Mouse (Mus musculus) forebrain, embryonic 12.5 days (tissue): ENCODE measurements around the gene Arih2. TPM values are rescaled to one million over a fixed set of nuclear protein-coding genes. Genes with fewer than 3 reads are reported as not detected.
"Not testable (repeated sequence)": the region's sequence is repeated elsewhere in the genome, so short reads cannot be mapped to it uniquely, and the experiment has no call there.

Experiments used
- ATAC-seq: fragments of 200-750 bp; cut with Nextera tagmentation; 2 replicates; pipeline ENCODE4 v1.8.0; 2017; ENCODE audit warnings: moderate TSS enrichment; ENCODE audit not compliant: low FRiP score
- H3K27ac ChIP-seq: fragments of 300-500 bp; sonication (generic); 2 replicates; pipeline ENCODE4 v1.5.1; 2016; ENCODE audit warnings: mild to moderate bottlenecking
- H3K27me3 ChIP-seq: fragments of 300-500 bp; sonication (generic); 2 replicates; pipeline ENCODE4 v1.6.1; 2016; ENCODE audit warnings: mild to moderate bottlenecking
- H3K36me3 ChIP-seq: fragments of 300-500 bp; sonication (generic); replicated peaks from 2 replicates; pipeline ENCODE4 v1.6.1; 2016; ENCODE audit warnings: mild to moderate bottlenecking
- H3K4me1 ChIP-seq: fragments of 300-500 bp; sonication (generic); 2 replicates; pipeline ENCODE4 v1.6.1; 2016
- H3K4me2 ChIP-seq: fragments of 300-500 bp; sonication (generic); 2 replicates; pipeline ENCODE4 v1.6.1; 2016; ENCODE audit warnings: mild to moderate bottlenecking, moderate library complexity
- H3K4me3 ChIP-seq: fragments of 300-500 bp; sonication (generic); replicated peaks from 2 replicates; pipeline ENCODE4 v1.5.1; 2016; ENCODE audit warnings: mild to moderate bottlenecking
- H3K9ac ChIP-seq: fragments of 300-500 bp; sonication (generic); 2 replicates; pipeline ENCODE4 v1.6.1; 2016; ENCODE audit warnings: mild to moderate bottlenecking
- H3K9me3 ChIP-seq: fragments of 300-500 bp; sonication (generic); 2 replicates; pipeline ENCODE4 v1.6.1; 2016
- WGBS: fragments of 180-500 bp; shearing (Covaris S2); methylation state at CpG from one replicate; pipeline ENCODE4 v1.1.7; 2016; 5-methylcytosine and 5-hydroxymethylcytosine counted together
- polyA plus RNA-seq: library from polyadenylated mRNA; unstranded; fragments of >200 nt; fragmentation: Nextera tagmentation; extraction: Ambion mirVana; gene quantifications from 2 replicates; pipeline ENCODE4 v1.2.1, GENCODE M21; 2016

Arih2 gene
- polyA plus RNA-seq, 1 experiment from 2014 or later, result 57.9 TPM

GRCm38 (mm10) chr9:108639825-108640224 lies 9.4 kb downstream of the Arih2 start:
- Histone ChIP-seq H3K27me3 (no peaks in the 10 kb centered on the region), H3K4me2 (no peak overlapping the region), H3K9me3 (no peaks in the 10 kb centered on the region), H3K4me1 (no peaks in the 10 kb centered on the region), H3K9ac (no peak overlapping the region), H3K4me3 (no peak overlapping the region), H3K27ac (no peak overlapping the region), H3K36me3 (peaks cover 25% of the 10 kb centered on the region)
- ATAC-seq, result no peak
- 88% methylated on average over 2 of the region's 2 CpGs for WGBS

- Histone ChIP-seq H3K9ac (no peak overlapping the region), H3K9me3 (no peaks in the 10 kb centered on the region), H3K36me3 (peaks cover 1% of the 10 kb centered on the region), H3K4me3 (no peak overlapping the region), H3K4me2 (no peak overlapping the region), H3K27me3 (no peaks in the 10 kb centered on the region), H3K4me1 (no peaks in the 10 kb centered on the region), H3K27ac (no peak overlapping the region)
- no peak for ATAC-seq
- 76% methylated on average over 2 of the region's 2 CpGs for WGBS
These were observed 13.8 kb downstream of the Arih2 start for GRCm38 (mm10) chr9:108635415-108635814.

- Histone ChIP-seq H3K9ac (no peak overlapping the region), H3K36me3 (no peaks in the 10 kb centered on the region; the same call in none of the 2 replicates)
These were observed 15.3 kb downstream of the Arih2 start for GRCm38 (mm10) chr9:108633846-108634245.

GRCm38 (mm10) chr9:108632375-108632774 lies 16.8 kb downstream of the Arih2 start:
- Histone ChIP-seq H3K36me3 (peaks cover 3% of the 10 kb centered on the region), H3K27me3 (no peaks in the 10 kb centered on the region), H3K9ac (no peak overlapping the region), H3K4me1 (no peaks in the 10 kb centered on the region), H3K4me2 (no peak overlapping the region), H3K9me3 (no peaks in the 10 kb centered on the region), H3K27ac (no peak overlapping the region), H3K4me3 (no peak overlapping the region)
- no peak for ATAC-seq
- WGBS, result 88% methylated on average over 5 of the region's 5 CpGs

More at GRCm38 (mm10) chr9:108633846-108634245, 15.3 kb downstream of the Arih2 start:
- H3K4me1 ChIP-seq, result no peaks in the 10 kb centered on the region
- H3K27ac ChIP-seq, result no peak overlapping the region
- no peak overlapping the region for H3K4me3 ChIP-seq
- H3K27me3 ChIP-seq, result no peaks in the 10 kb centered on the region
- WGBS, result 84% methylated on average over 2 of the region's 2 CpGs
- H3K9me3 ChIP-seq, result no peaks in the 10 kb centered on the region
- ATAC-seq, result no peak
- no peak overlapping the region for H3K4me2 ChIP-seq

- H3K36me3 ChIP-seq, result peaks cover 3% of the 10 kb centered on the region
- H3K27ac ChIP-seq, result no peak overlapping the region
- H3K4me3 ChIP-seq, result no peak overlapping the region
- H3K9me3 ChIP-seq, result no peaks in the 10 kb centered on the region
- H3K27me3 ChIP-seq, result no peaks in the 10 kb centered on the region
- no peaks in the 10 kb centered on the region for H3K4me1 ChIP-seq
- H3K4me2 ChIP-seq, result no peak overlapping the region
- no peak overlapping the region for H3K9ac ChIP-seq
- 92% methylated on average over 5 of the region's 5 CpGs for WGBS
- ATAC-seq, result no peak
These were observed 17.4 kb downstream of the Arih2 start for GRCm38 (mm10) chr9:108631631-108632256.

GRCm38 (mm10) chr9:108630683-108631082 lies 18.5 kb downstream of the Arih2 start:
- no peak overlapping the region for H3K4me3 ChIP-seq
- no peak overlapping the region for H3K4me2 ChIP-seq
- H3K9me3 ChIP-seq, result no peaks in the 10 kb centered on the region
- no peaks in the 10 kb centered on the region for H3K4me1 ChIP-seq
- H3K36me3 ChIP-seq, result peaks cover 9% of the 10 kb centered on the region
- H3K27ac ChIP-seq, result no peak overlapping the region
- no peak overlapping the region for H3K9ac ChIP-seq
- H3K27me3 ChIP-seq, result no peaks in the 10 kb centered on the region
- 81% methylated on average over 1 of the region's 1 CpGs for WGBS
- no peak for ATAC-seq

- Histone ChIP-seq H3K27me3 (no peaks in the 10 kb centered on the region), H3K4me1 (no peaks in the 10 kb centered on the region), H3K36me3 (peaks cover 15% of the 10 kb centered on the region; the same call in 1 of the 2 replicates), H3K9me3 (no peaks in the 10 kb centered on the region), H3K9ac (no peak overlapping the region), H3K4me2 (no peak overlapping the region), H3K4me3 (no peak overlapping the region), H3K27ac (no peak overlapping the region)
- no peak for ATAC-seq
- 90% methylated on average over 4 of the region's 4 CpGs for WGBS
These were observed 21.0 kb downstream of the Arih2 start for GRCm38 (mm10) chr9:108628141-108628540.

GRCm38 (mm10) chr9:108626498-108626897 lies 22.7 kb downstream of the Arih2 start:
- 87% methylated on average over 2 of the region's 2 CpGs for WGBS
- Histone ChIP-seq H3K27ac (no peak overlapping the region), H3K9me3 (no peaks in the 10 kb centered on the region), H3K36me3 (peaks cover 15% of the 10 kb centered on the region; the same call in 1 of the 2 replicates), H3K4me3 (no peak overlapping the region), H3K4me1 (no peaks in the 10 kb centered on the region), H3K27me3 (no peaks in the 10 kb centered on the region), H3K9ac (no peak overlapping the region), H3K4me2 (no peak overlapping the region)
- no peak for ATAC-seq

GRCm38 (mm10) chr9:108617301-108617700 lies 31.9 kb downstream of the Arih2 start:
- ATAC-seq, result no peak
- no peak overlapping the region for H3K27ac ChIP-seq
- H3K27me3 ChIP-seq, result no peaks in the 10 kb centered on the region
- no peak overlapping the region for H3K4me3 ChIP-seq
- H3K4me2 ChIP-seq, result no peak overlapping the region
- no peaks in the 10 kb centered on the region for H3K9me3 ChIP-seq
- no peaks in the 10 kb centered on the region for H3K4me1 ChIP-seq
- H3K9ac ChIP-seq, result no peak overlapping the region
- 93% methylated on average over 1 of the region's 1 CpGs for WGBS
- peaks cover 60% of the 10 kb centered on the region for H3K36me3 ChIP-seq

GRCm38 (mm10) chr9:108611488-108611887 lies 37.7 kb downstream of the Arih2 start:
- H3K36me3 ChIP-seq, result peaks cover 86% of the 10 kb centered on the region
- no peak overlapping the region for H3K4me3 ChIP-seq
- 98% methylated on average over 10 of the region's 10 CpGs for WGBS
- no peaks in the 10 kb centered on the region for H3K4me1 ChIP-seq
- H3K9ac ChIP-seq, result no peak overlapping the region
- H3K9me3 ChIP-seq, result no peaks in the 10 kb centered on the region
- H3K4me2 ChIP-seq, result no peak overlapping the region
- H3K27ac ChIP-seq, result no peak overlapping the region
- no peaks in the 10 kb centered on the region for H3K27me3 ChIP-seq
- no peak for ATAC-seq

GRCm38 (mm10) chr9:108608889-108609288 lies 40.3 kb downstream of the Arih2 start:
- Histone ChIP-seq H3K36me3 (peaks cover 91% of the 10 kb centered on the region), H3K9me3 (no peaks in the 10 kb centered on the region), H3K4me2 (no peak overlapping the region), H3K4me3 (no peak overlapping the region), H3K27ac (no peak overlapping the region), H3K9ac (no peak overlapping the region), H3K27me3 (no peaks in the 10 kb centered on the region), H3K4me1 (no peaks in the 10 kb centered on the region)
- 91% methylated on average over 4 of the region's 4 CpGs for WGBS
- no peak for ATAC-seq

GRCm38 (mm10) chr9:108607929-108608328 lies 41.3 kb downstream of the Arih2 start:
- not testable (repeated sequence) for H3K27me3 ChIP-seq, H3K4me1 ChIP-seq, H3K4me3 ChIP-seq, H3K9me3 ChIP-seq, H3K4me2 ChIP-seq, H3K27ac ChIP-seq, ATAC-seq, H3K9ac ChIP-seq
- peaks cover 93% of the 10 kb centered on the region for H3K36me3 ChIP-seq
- WGBS, result 94% methylated on average over 5 of the region's 5 CpGs

- H3K4me3 ChIP-seq, result no peak overlapping the region
- 88% methylated on average over 4 of the region's 4 CpGs for WGBS
- peaks cover 38% of the 10 kb centered on the region for H3K36me3 ChIP-seq
- H3K9ac ChIP-seq, result no peak overlapping the region
- no peak overlapping the region for H3K27ac ChIP-seq
- H3K4me2 ChIP-seq, result no peak overlapping the region
- H3K27me3 ChIP-seq, result no peaks in the 10 kb centered on the region
- no peaks in the 10 kb centered on the region for H3K9me3 ChIP-seq
- H3K4me1 ChIP-seq, result peaks cover 9% of the 10 kb centered on the region
- ATAC-seq, result no peak
These were observed 47.2 kb downstream of the Arih2 start for GRCm38 (mm10) chr9:108601986-108602385.
